Mouse (Mus musculus): ENCODE results near the gene Itga11.

Itga11 gene

DNA sequence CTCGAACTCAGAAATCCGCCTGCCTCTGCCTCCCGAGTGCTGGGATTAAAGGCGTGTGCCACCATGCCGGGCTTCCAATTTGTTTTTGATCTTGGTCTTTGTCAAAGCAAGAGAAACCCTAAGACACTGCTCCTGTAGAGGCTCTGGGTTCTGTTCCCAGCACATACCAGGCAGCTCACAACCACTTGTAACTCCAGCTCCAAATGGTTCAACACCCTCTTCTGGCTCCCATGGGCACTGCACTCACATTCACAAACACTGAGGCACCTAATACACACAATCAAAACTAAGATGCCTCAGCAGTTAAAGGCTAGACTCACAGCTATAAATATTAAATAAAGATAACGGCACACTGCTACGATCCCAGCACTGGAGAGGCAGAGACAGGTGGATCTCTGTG is 144.2 kb downstream of the Itga11 start:
- DNase-seq = no peak

DNA sequence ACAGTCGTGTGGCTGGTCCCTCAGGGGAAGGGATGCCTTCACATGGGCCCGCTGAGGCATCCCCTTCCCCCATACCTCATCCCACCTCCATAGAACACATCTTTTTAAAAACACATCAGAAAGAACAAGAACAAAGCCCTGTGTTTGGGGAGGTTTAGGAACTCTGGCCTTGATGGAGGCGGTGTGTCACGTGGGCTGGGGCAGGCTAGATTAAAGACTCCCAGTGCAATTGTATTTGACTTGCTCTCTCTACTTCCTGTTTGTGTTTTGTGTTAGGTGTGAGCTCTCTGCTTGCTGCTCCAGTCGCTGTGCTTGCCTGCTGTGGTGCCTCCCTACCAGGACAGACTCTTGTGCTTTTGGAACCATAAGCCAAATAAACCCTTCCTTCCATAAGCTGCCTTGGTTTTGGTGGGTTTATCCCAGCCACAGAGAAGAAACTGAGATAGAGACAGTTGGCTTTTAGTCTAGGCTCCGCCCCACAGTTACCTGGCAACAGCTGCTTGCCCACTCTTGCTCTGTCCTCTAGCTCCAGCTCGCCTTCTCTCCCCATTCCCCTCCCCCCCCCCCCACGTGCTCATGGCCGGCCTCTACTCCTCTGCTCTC is 148.3 kb downstream of the Itga11 start:
- DNase-seq = no peak

DNA sequence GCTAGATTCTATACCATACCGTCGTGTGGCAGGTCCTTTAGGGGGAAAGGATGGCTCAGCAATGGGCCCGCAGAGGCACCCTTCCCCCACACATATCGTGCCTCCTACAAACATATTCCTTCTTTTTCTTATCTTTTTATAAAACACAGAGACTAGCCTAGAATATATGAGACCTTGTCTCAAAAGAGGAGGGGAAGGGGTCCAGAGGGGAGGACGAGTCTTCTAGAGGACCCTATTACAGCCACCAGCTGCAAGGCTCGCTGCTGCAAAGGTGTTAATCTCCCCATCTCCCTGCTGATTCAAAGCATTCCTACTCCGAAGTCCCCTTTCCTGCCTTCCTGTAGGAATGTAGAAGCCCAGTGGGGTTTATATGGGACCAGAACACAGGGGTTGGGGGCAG is 148.8 kb downstream of the Itga11 start:
- no peak for DNase-seq

DNA sequence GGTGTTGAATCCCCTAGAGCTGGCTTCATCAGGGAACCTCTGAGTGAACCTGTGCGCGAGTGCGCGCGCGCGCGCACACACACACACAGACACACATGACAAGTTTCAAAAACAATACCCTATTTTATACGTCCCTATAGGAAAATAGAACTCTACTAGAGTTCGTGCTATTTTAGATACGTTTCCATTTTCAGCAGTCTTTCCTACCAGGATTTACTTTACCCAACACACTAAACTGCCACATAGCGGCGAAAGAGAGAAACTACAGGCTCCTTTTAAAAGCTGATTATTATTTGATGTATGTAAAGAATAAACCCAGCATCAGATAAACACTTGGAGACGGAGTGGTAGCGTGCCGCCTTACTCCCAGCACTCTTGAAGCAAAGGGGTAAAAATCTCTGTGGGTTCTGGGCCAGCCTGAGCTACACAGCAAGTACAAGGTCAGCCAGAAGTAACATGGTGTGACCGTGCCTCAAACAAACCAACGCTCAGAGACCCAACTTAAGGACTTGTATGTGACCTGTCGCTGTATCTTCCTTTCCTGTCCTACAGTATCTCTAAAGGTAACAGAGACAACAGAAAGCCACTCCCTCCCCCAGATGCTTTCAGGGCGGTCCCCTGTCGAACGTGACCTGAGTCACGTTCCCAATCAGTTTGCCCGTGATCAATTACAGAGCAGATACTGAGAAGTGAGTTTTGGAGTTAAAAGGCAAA is 150.5 kb downstream of the Itga11 start:
- DNase-seq = no peak

DNA sequence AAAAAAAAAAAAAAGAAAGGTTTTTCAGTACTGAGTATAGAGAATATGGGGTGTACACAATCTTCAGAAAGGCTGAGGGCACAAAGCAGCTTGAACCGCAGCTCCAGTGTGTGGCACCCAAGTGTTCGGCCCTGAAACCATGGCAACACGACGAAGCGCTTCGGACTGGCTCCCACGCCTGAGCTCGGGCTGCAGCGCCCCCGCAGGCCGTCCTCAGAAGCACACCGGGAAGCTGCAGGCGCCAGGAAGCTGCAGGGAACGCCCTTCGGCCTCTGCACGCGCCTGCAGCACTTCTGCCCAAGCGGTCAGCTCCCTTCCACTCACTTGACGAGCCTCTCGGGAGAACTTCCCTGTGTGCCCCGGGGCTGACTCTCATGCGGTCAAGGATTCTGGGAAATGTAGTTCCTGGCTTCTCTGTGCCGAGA is 151.0 kb downstream of the Itga11 start:
- DNase-seq = peak; percentile 94

DNA sequence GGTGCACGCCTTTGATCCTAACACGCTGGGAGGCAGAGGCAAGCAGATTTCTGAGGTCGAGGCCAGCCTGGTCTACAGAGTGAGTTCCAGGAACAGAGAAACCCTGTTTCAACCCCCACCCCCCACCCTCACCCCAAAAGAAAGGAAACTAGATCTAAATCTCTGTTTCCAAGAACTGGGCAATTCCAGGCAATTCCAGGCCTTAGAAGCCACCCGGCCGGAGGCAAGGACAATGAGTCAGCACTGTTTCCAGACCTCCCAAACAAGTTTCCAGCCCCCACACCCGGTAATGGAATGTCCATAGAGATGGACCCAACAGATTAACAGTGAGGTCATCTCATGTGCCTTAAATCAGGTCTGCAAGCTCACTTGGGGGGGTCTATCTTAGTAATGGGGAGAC is 152.3 kb downstream of the Itga11 start:
- DNase-seq = no peak

All from cerebellum, adult 11-12 months (tissue).